Mouse (Mus musculus): ENCODE data around the gene Wasf3.
A peak's percentile ranks its signal among the peaks of the same experiment; 100 is the strongest.
"Not testable (repeated sequence)": the region's sequence is repeated elsewhere in the genome, so short reads cannot be mapped to it uniquely, and the experiment has no call there.

The Wasf3 gene

GRCm38 (mm10) chr5:146401012-146401411, 16.2 kb downstream of the Wasf3 start:
- not testable (repeated sequence) for DNase-seq (ENCODE audit: inconsistent ontology term)

DNA sequence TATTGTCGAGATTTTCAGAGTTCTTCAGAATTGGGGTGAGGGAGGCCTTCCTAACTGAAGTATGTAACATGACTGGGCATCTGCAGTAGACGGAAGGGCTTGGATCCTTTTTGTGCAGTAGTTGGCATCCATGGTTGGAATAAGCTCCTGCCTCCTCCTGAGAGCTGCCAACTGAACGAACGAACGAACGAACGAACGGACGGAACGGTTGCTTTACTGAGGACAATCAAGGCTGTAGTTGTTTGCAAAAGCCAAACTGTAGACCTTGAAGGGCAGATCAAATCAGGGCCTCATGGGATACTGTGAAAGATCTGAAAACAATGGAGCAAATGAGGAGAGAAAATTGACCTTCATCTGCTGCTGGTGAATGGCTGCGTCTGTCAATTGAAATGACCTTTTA, 17.5 kb downstream of the Wasf3 start:
- DNase-seq (ENCODE audit: inconsistent ontology term): no peak

- DNase-seq (ENCODE audit: inconsistent ontology term): no peak
These were observed 19.1 kb downstream of the Wasf3 start for GRCm38 (mm10) chr5:146403923-146404322.

DNA sequence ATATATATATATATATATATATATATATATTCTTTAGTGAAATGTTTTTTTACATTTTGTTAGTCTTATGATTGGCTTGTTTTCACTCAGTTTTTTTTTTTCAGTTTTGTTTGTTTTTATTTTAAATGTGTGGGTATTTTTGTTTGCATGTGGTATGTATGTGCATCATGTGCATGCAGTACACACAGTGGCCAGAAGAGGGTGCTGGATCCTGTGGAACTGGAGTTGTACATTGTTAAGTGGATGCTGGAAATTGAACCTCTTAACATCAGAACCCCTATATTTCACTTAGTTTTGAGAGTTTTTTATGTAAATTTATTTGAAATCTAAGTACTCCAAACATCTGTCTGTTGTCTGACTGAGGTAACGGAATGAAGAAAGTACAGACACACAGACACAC, 21.3 kb downstream of the Wasf3 start:
- no peak for DNase-seq (ENCODE audit: inconsistent ontology term)

GRCm38 (mm10) chr5:146407791-146408190, 23.0 kb downstream of the Wasf3 start:
- DNase-seq (ENCODE audit: inconsistent ontology term): no peak

- no peak for DNase-seq (ENCODE audit: inconsistent ontology term)
These were observed 23.8 kb downstream of the Wasf3 start for GRCm38 (mm10) chr5:146408604-146409003.

GRCm38 (mm10) chr5:146410821-146411220, 26.0 kb downstream of the Wasf3 start:
- DNase-seq (ENCODE audit: inconsistent ontology term): peak; percentile 69

DNA sequence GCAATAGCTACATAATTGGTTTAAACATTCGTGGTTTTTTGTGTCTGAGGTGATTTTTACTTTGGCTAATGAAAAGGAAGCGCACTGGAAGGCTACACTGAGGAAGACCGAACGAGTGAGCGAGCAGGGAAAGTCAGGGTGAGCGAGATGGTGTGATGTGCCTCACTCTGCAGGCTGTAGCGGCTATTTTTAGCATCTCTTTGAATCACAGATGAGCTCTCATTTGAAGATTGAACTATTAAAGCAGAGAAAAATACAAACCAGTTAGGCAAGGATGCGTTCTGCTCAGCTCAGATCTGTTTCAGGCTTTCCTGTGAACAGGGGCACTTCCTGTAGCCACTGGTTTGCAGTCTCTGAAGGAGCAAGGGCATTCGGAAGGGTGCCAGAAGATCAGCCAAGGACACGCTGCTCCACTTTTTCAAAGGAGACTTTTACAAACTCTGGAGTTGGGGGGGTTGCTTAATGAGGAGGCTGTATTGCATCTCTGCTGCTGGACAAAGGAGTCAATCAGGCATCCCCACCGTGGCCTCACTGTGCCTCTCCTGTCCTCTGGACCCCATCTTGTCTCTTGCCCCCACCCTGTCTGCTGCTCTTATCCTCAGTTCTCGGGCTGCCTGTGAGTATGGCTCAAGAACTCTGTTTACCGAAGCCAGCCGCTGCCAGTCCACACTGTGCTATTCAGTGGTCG, 28.1 kb downstream of the Wasf3 start:
- DNase-seq (ENCODE audit: inconsistent ontology term): peak; percentile 71

- DNase-seq (ENCODE audit: inconsistent ontology term): no peak
These were observed 29.8 kb downstream of the Wasf3 start for GRCm38 (mm10) chr5:146414611-146415010.

- DNase-seq (ENCODE audit: inconsistent ontology term): no peak
These were observed 30.4 kb downstream of the Wasf3 start for GRCm38 (mm10) chr5:146415218-146415617.

DNA sequence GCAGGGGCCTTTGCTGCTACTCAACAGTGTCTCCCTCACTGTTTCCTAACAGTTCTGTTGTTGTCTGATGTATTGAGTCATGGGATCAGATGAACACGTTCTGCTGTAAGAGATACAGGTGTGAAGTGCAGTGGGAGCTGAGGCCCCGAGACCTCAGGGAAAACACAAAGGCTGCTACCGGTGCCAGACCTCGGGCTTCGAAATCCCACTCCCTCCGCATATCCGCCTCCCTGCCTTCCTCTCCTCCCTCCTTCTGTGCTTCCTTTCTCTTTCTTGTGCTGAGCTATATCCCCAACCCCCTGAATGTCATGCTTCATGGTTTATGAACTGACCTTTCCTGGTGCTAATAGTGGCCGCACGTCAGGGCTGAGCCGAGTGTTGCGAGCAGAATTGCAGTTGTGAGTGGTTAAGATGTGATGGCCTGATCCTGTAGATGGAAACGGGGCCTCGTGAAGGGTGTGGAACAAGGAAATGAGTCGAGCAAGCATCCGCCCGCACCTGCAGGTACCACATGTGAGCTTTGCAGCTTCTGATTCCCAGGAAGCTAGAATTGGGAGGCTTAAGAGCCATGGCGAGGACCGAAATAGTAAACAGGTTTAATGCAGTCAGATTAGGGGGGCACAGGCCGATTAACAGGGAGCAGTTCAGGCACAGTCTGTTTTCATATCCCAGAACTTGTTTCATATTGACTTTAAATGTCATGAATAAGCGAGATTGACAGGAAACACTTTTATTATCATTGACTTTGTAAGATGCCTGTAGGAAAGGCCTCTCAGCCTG, 31.7 kb downstream of the Wasf3 start:
- DNase-seq (ENCODE audit: inconsistent ontology term): no peak

DNA sequence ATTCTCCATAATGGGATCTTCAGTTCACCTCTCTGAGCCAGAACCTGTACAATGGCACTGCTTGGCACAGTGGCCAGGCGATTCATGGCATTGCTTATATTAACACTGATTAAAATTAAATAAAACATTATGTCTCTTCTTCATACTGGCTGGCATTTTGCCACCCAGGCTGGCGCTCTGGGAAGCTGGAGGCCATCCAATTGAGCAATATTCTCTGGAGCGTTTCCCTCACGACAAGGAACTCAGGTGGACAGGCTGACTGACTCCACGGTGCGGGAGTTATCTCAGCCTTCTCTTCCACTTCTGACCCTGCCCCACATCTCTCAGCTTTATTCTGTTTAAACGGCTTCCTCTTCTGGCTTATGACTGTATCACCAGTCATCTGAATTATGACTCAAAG, 33.3 kb downstream of the Wasf3 start:
- peak; percentile 49 for DNase-seq (ENCODE audit: inconsistent ontology term)

DNA sequence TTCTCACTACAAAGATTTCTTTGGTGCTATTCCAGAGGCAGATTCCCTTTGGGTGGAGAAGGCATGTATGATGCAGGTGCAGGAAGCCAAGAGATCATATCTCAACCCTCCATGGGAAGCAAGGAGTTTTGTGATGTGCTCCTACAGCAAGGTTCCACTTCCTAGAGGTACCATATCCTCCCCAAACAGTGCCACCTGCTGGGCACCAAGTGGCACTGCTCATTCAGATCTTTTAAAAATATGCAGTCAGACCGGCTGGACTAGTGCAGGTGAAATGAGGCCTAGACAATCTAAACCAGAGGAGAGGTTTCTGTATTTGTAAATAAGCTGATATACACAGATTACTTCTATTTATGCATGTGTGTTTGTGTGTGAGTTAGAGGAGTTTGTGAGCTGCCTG, 35.3 kb downstream of the Wasf3 start:
- no peak for DNase-seq (ENCODE audit: inconsistent ontology term)

GRCm38 (mm10) chr5:146424711-146425326, 40.0 kb downstream of the Wasf3 start:
- no peak for DNase-seq (ENCODE audit: inconsistent ontology term)

GRCm38 (mm10) chr5:146425656-146426055, 40.9 kb downstream of the Wasf3 start:
- DNase-seq (ENCODE audit: inconsistent ontology term): no peak

DNA sequence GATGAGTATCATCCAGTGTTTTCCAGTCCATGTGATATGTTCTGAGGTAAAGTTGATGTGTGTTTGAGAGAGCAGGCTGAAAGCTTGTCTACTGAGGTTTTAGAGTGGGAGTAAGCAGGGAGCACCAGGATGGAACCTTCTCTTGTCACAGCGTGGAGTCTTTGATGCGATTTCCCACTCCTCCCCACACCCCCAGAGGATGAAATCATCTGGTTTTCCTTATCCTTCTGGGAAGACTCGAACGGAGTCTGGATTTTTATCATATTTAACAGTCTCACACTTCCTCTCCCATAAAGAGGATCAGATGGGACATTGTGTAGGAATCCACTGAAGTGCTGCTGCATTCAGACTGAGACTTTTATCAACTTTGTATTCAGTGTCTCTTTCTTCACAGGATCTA, 43.3 kb downstream of the Wasf3 start:
- no peak for DNase-seq (ENCODE audit: inconsistent ontology term)

GRCm38 (mm10) chr5:146431821-146432220, 47.0 kb downstream of the Wasf3 start:
- DNase-seq (ENCODE audit: inconsistent ontology term): no peak

- DNase-seq (ENCODE audit: inconsistent ontology term): no peak
These were observed 47.7 kb downstream of the Wasf3 start for GRCm38 (mm10) chr5:146432476-146432875.

GRCm38 (mm10) chr5:146435316-146435715, 50.5 kb downstream of the Wasf3 start:
- no peak for DNase-seq (ENCODE audit: inconsistent ontology term)

DNA sequence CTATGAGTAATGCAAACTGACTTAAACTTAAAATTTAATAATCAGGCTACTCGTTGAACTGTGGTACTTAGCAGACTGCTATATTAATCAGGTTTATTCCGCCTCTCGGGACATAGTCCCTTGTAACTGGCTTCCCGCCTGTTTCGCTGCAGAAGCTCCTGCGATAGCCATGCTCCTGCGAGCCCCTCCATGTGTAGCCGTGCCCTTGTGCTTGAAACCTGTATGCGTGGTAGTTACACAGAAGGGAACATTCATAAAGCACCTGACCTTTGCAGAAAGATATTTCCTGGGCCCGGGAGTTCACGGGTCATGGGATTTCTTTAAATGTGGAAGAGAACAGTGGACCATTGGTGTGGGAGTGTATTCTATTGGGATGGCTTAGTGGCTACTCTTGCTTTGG, 52.0 kb downstream of the Wasf3 start:
- no peak for DNase-seq (ENCODE audit: inconsistent ontology term)

GRCm38 (mm10) chr5:146439152-146439781, 54.5 kb downstream of the Wasf3 start:
- no peak for DNase-seq (ENCODE audit: inconsistent ontology term)

DNA sequence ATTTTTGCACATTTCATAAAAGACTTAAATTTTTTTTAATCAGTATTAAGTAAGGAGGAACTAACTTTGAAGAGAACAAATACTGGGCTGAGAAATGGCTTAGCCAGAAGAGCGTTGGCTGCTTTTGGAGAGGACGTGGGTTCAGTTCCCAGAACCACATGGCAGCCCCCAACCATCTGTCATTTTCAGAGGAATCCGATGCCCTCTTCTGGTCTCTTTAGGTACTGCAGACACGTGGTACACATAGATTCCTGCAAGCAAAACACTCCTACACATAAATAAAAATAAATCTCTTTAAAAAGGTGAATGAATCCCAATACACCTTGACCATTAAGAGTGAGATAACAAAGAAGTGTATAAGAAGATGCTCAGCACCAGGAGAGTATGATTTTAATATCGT, 55.5 kb downstream of the Wasf3 start:
- no peak for DNase-seq (ENCODE audit: inconsistent ontology term)
